Mouse (Mus musculus): ENCODE measurements around the gene Ksr2. TPM values are rescaled to one million over a fixed set of nuclear protein-coding genes. Genes with fewer than 3 reads are reported as not detected.
"Not testable (repeated sequence)": the region's sequence is repeated elsewhere in the genome, so short reads cannot be mapped to it uniquely, and the experiment has no call there.

Ksr2 gene
- total and polyA plus RNA-seq, 3 experiments, result not detected

GRCm38 (mm10) chr5:117417442-117417841 is 3.6 kb downstream of the Ksr2 start:
- DNase-seq (ENCODE audit: low read depth, low spot score), result no peak
- Histone ChIP-seq H3K27me3 (ENCODE audit: control insufficient read depth in 1 of 2, insufficient read depth in 2 of 2, low read length in 2 of 2) (no peaks in the 10 kb centered on the region), H3K4me1 (ENCODE audit: control insufficient read depth in 1 of 2, insufficient read depth in 2 of 2, low read length in 2 of 2) (no peaks in the 10 kb centered on the region), H3K9me3 (replicated peaks; ENCODE audit: insufficient read depth, low read length) (no peaks in the 10 kb centered on the region), H3K9ac (ENCODE audit: control insufficient read depth, low read depth, low read length, poor library complexity, severe bottlenecking) (no peak overlapping the region), H3K79me2 (ENCODE audit: control insufficient read depth, insufficient read depth, low read length, poor library complexity) (no peaks in the 10 kb centered on the region), H3K27ac (ENCODE audit: control insufficient read depth, low read depth, low read length) (no peak overlapping the region), H3K4me3 (ENCODE audit: control insufficient read depth in 1 of 2, insufficient read depth in 1 of 2, low read depth in 2 of 2, low read length in 2 of 2) (no peak overlapping the region), H3K36me3 (ENCODE audit: control insufficient read depth in 1 of 2, insufficient read depth in 2 of 2, low read length in 2 of 2) (no peaks in the 10 kb centered on the region)
- TF ChIP-seq USF2 (IDR thresholded peaks at IDR 0.05; ENCODE audit: borderline replicate concordance in 1 of 2, insufficient read depth in 1 of 2, low read depth in 1 of 2, low read length in 2 of 2), result no peak
- TF ChIP-seq GABPA (IDR thresholded peaks at IDR 0.05; ENCODE audit: low read depth, low read length), result no peak
- TF ChIP-seq JUND (IDR thresholded peaks at IDR 0.05; ENCODE audit: low read depth, low read length), result no peak
- no peak for TF ChIP-seq ZC3H11A (IDR thresholded peaks at IDR 0.05; ENCODE audit: low read depth, low read length)
- no peak for TF ChIP-seq TAL1 (IDR thresholded peaks at IDR 0.05; ENCODE audit: low read length)
- no peak for TF ChIP-seq BHLHE40 (IDR thresholded peaks at IDR 0.05; ENCODE audit: borderline replicate concordance, low read depth, low read length)
- TF ChIP-seq EP300 (IDR thresholded peaks at IDR 0.05; ENCODE audit: low read depth in 1 of 2, low read length in 2 of 2), result no peak
- TF ChIP-seq SIN3A (IDR thresholded peaks at IDR 0.05; ENCODE audit: low read length), result no peak
- no peak for TF ChIP-seq MAFK (IDR thresholded peaks at IDR 0.05; ENCODE audit: borderline replicate concordance, low read depth, low read length)
- no peak for TF ChIP-seq TBP (IDR thresholded peaks at IDR 0.05; ENCODE audit: low read depth, low read length)
- no peak for TF ChIP-seq ZMIZ1 (IDR thresholded peaks at IDR 0.05; ENCODE audit: low read depth, low read length)
- TF ChIP-seq UBTF (IDR thresholded peaks at IDR 0.05; ENCODE audit: borderline replicate concordance, insufficient read depth, low read depth, low read length), result no peak
- no peak for TF ChIP-seq MXI1 (IDR thresholded peaks at IDR 0.05; ENCODE audit: low read depth, low read length)
- no peak for TF ChIP-seq MAX (IDR thresholded peaks at IDR 0.05; ENCODE audit: low read length)
- TF ChIP-seq MYB (IDR thresholded peaks at IDR 0.05; ENCODE audit: low read depth, low read length), result no peak

- H3K4me1 ChIP-seq (ENCODE audit: control insufficient read depth in 1 of 2, insufficient read depth in 2 of 2, low read length in 2 of 2); H3K9me3 ChIP-seq (replicated peaks; ENCODE audit: insufficient read depth, low read length); H3K9ac ChIP-seq (ENCODE audit: control insufficient read depth, low read depth, low read length, poor library complexity, severe bottlenecking); DNase-seq (ENCODE audit: low read depth, low spot score); H3K27me3 ChIP-seq (ENCODE audit: control insufficient read depth in 1 of 2, insufficient read depth in 2 of 2, low read length in 2 of 2); H3K27ac ChIP-seq (ENCODE audit: control insufficient read depth, low read depth, low read length); H3K4me3 ChIP-seq (ENCODE audit: control insufficient read depth in 1 of 2, insufficient read depth in 1 of 2, low read depth in 2 of 2, low read length in 2 of 2); H3K36me3 ChIP-seq (ENCODE audit: control insufficient read depth in 1 of 2, insufficient read depth in 2 of 2, low read length in 2 of 2); H3K79me2 ChIP-seq (ENCODE audit: control insufficient read depth, insufficient read depth, low read length, poor library complexity): not testable (repeated sequence)
Observed at GRCm38 (mm10) chr5:117433501-117433900, 19.7 kb downstream of the Ksr2 start.

GRCm38 (mm10) chr5:117440261-117440660 is 26.5 kb downstream of the Ksr2 start:
- no peak overlapping the region for H3K4me3 ChIP-seq (ENCODE audit: control insufficient read depth in 1 of 2, insufficient read depth in 1 of 2, low read depth in 2 of 2, low read length in 2 of 2)
- no peaks in the 10 kb centered on the region for H3K79me2 ChIP-seq (ENCODE audit: control insufficient read depth, insufficient read depth, low read length, poor library complexity)
- H3K4me1 ChIP-seq (ENCODE audit: control insufficient read depth in 1 of 2, insufficient read depth in 2 of 2, low read length in 2 of 2), result no peaks in the 10 kb centered on the region
- no peak overlapping the region for H3K9ac ChIP-seq (ENCODE audit: control insufficient read depth, low read depth, low read length, poor library complexity, severe bottlenecking)
- TF ChIP-seq CHD2 (IDR thresholded peaks at IDR 0.05; ENCODE audit: low read length) (no peak), CHD1 (IDR thresholded peaks at IDR 0.05; ENCODE audit: low read depth, low read length) (no peak), MAX (IDR thresholded peaks at IDR 0.05; ENCODE audit: low read length) (no peak), ZNF384 (IDR thresholded peaks at IDR 0.05; ENCODE audit: low read depth, low read length) (no peak), NRF1 (IDR thresholded peaks at IDR 0.05; ENCODE audit: insufficient read depth, low read depth, low read length, poor library complexity, severe bottlenecking) (no peak), ZKSCAN1 (IDR thresholded peaks at IDR 0.05; ENCODE audit: low read depth, low read length) (no peak), SMC3 (IDR thresholded peaks at IDR 0.05; ENCODE audit: low read depth, low read length) (no peak), ZC3H11A (IDR thresholded peaks at IDR 0.05; ENCODE audit: low read depth, low read length) (no peak), NELFE (IDR thresholded peaks at IDR 0.05; ENCODE audit: low read depth, low read length) (no peak), MYB (IDR thresholded peaks at IDR 0.05; ENCODE audit: low read depth, low read length) (no peak), GATA1 (IDR thresholded peaks at IDR 0.05; ENCODE audit: low read depth, low read length) (no peak)
- DNase-seq (ENCODE audit: low read depth, low spot score), result no peak
- H3K27me3 ChIP-seq (ENCODE audit: control insufficient read depth in 1 of 2, insufficient read depth in 2 of 2, low read length in 2 of 2), result no peaks in the 10 kb centered on the region
- no peaks in the 10 kb centered on the region for H3K9me3 ChIP-seq (replicated peaks; ENCODE audit: insufficient read depth, low read length)
- no peak overlapping the region for H3K27ac ChIP-seq (ENCODE audit: control insufficient read depth, low read depth, low read length)
- no peaks in the 10 kb centered on the region for H3K36me3 ChIP-seq (ENCODE audit: control insufficient read depth in 1 of 2, insufficient read depth in 2 of 2, low read length in 2 of 2)
